Mouse (Mus musculus) c-Kit-positive CD71-positive TER-119-negative erythroid progenitor cells, embryonic 14.5 days (primary cell): ENCODE results near the gene Adamts17.

ENCODE experiments used
- DNase-seq: peaks from one replicate; pipeline ENCODE4 v3.0.0-alpha.2; 2013; ENCODE audit warnings: low read depth

The Adamts17 gene

GRCm38 (mm10) chr7:66846582-66846981 is 7.0 kb downstream of the Adamts17 start:
- DNase-seq: no peak

DNA sequence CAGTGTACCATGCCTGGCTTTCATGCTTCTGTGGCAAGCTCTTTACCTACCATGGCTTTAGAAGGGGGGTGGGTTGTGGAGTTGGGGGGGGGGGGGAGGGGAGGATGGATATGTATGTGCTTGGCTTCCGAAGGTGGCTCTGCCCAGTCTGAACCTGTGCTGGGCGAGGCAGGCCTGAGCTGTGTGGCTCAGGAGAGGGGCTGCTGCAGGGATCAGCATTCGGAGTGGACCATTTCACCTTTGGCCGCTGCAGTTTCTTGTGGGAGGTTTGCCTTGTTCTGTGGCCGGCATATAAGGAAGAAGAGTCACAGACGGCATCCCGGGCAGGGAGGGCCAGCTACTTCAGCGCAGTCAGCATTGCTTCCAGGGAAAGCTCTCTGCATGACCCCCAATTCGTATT is 7.8 kb downstream of the Adamts17 start:
- DNase-seq: no peak

GRCm38 (mm10) chr7:66849316-66849715 is 9.8 kb downstream of the Adamts17 start:
- no peak for DNase-seq

GRCm38 (mm10) chr7:66852164-66852563 is 12.6 kb downstream of the Adamts17 start:
- no peak for DNase-seq

DNA sequence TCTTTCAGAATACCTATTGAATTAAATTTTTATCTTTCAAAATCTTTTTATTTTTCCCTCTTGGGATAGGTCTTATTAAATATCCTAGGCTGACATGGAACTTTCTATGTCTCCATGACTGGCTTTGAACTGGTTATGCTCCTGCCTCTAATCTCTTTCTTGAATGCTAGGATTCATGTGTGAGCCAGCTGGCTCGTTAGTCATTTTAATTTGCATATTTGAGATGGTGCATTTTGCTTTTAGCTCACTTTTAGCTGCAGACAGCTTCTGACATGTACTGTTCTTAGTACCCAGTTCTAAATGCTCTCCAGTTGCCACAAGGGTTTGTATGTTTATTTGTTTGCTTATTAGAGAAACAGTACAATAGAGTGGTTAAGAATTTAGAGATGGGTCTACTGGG is 18.1 kb downstream of the Adamts17 start:
- DNase-seq: no peak

- no peak for DNase-seq
These were observed 18.9 kb downstream of the Adamts17 start for GRCm38 (mm10) chr7:66858247-66859075.

GRCm38 (mm10) chr7:66859220-66859619 is 19.7 kb downstream of the Adamts17 start:
- DNase-seq: no peak

GRCm38 (mm10) chr7:66866944-66867718 is 27.6 kb downstream of the Adamts17 start:
- no peak for DNase-seq

GRCm38 (mm10) chr7:66867719-66868501 is 28.4 kb downstream of the Adamts17 start:
- no peak for DNase-seq

DNA sequence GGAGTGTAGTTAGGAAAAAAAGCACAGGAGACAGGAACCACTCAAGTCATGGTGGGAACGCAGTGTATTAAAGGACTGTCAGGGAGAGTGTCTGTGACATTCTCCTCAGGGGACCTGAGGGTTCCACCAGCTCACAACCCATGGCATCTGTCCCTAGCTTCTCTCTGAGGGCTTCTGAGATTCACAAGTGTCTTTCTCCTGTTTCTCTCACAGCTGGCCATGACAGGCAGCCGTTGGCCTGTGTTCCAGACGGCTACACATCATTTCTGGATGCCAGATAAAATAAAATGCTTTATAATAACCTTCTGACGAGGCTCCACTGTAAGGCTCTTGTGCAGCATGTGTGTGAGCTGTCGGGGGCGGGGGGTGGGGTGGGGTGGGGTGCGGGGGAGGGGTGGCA is 32.0 kb downstream of the Adamts17 start:
- DNase-seq: no peak

GRCm38 (mm10) chr7:66871940-66872511 is 32.5 kb downstream of the Adamts17 start:
- no peak for DNase-seq

GRCm38 (mm10) chr7:66873235-66873634 is 33.7 kb downstream of the Adamts17 start:
- DNase-seq: no peak

DNA sequence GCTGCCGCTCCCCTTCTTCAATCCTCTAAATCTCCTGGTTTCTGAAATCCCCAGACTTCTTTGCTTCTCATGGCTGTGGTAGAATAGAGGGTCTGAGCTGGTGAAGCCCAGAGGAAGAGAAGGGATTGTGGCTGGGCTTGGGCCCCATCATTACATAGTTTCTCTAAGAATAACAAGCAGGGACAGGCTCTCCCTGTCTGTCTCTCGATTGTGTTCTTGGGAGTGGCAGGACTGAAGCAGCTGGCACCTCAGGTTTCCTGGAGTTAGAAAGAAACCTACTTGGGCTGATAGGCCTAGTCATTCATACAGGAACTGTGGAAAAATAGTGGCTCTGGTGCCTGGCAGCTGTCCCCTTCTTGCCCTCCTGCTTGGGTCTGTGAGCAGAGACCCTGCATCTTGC is 51.9 kb downstream of the Adamts17 start:
- no peak for DNase-seq

GRCm38 (mm10) chr7:66892096-66892495 is 52.6 kb downstream of the Adamts17 start:
- DNase-seq: no peak

- DNase-seq: no peak
These were observed 62.8 kb downstream of the Adamts17 start for GRCm38 (mm10) chr7:66902376-66902775.

DNA sequence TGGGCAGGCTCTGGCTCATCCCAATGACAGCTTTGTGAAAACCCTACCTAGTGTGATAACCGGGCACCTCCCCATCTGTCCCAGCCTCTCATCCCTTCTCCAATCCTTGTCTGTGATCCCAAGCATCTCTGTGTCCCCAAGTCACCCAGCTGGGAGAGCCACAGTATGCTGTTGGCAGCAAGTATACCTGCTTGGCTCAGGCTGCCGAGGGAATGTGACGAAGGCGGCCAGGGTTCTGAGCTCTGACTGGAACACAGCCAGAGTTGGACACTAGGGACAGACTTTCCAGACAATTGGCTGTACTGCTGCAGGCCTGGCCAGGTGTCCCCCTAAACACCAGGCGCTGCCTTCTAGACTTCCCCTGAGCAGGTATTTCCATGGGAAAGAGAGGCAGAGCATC is 63.5 kb downstream of the Adamts17 start:
- no peak for DNase-seq

GRCm38 (mm10) chr7:66905941-66906340 is 66.4 kb downstream of the Adamts17 start:
- DNase-seq: no peak

DNA sequence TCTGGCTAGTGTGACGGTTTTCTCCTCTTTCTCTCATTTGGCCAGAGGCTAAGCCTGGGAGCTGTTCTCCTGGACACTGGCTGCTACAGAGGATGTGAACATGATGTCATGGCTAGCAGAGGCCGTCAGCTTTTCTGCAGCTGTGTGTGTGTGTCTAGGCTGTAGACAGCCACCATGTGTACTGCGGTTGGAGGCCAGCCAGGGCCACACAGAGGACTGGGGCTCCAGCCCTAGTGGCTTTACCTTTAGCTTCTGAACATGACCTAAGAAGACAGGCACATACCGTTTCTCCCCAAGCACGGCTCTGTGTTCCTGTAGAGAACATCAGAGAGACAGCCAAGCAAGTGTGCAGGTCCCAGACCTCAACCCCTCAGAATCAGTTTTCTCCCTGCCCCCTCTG is 73.3 kb downstream of the Adamts17 start:
- DNase-seq: no peak

GRCm38 (mm10) chr7:66923595-66923994 is 84.1 kb downstream of the Adamts17 start:
- no peak for DNase-seq

GRCm38 (mm10) chr7:66924104-66924503 is 84.6 kb downstream of the Adamts17 start:
- DNase-seq: no peak

- no peak for DNase-seq
These were observed 89.7 kb downstream of the Adamts17 start for GRCm38 (mm10) chr7:66929263-66929662.

GRCm38 (mm10) chr7:66931291-66931690 is 91.8 kb downstream of the Adamts17 start:
- no peak for DNase-seq
